Mouse (Mus musculus) spleen, adult 12 weeks (tissue): ENCODE data around the gene Zfp366.

Experiments used
- DNase-seq: peaks from one replicate; pipeline ENCODE4 v3.0.0; 2022; ENCODE audit warnings: low spot score

Gene Zfp366

DNA sequence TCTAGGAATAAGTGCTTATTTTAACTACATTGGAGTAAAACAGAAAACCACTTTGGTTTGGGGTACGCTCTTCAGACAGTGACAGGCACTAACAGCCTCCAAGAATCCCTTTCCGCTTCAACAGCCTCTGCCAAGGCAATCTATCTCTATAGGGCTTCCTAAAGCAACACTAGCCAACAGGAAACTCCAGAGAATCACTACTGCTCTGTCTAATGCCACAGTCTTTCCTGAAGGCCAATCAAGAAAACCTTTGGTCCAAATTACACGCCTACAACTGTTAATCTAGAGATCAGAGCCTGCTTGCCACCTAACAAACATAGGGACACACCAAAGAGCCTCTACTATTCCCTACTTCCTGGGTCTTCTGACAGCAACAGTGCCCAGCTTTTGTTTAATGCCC, 42.2 kb downstream of the Zfp366 start:
- DNase-seq, result no peak

DNA sequence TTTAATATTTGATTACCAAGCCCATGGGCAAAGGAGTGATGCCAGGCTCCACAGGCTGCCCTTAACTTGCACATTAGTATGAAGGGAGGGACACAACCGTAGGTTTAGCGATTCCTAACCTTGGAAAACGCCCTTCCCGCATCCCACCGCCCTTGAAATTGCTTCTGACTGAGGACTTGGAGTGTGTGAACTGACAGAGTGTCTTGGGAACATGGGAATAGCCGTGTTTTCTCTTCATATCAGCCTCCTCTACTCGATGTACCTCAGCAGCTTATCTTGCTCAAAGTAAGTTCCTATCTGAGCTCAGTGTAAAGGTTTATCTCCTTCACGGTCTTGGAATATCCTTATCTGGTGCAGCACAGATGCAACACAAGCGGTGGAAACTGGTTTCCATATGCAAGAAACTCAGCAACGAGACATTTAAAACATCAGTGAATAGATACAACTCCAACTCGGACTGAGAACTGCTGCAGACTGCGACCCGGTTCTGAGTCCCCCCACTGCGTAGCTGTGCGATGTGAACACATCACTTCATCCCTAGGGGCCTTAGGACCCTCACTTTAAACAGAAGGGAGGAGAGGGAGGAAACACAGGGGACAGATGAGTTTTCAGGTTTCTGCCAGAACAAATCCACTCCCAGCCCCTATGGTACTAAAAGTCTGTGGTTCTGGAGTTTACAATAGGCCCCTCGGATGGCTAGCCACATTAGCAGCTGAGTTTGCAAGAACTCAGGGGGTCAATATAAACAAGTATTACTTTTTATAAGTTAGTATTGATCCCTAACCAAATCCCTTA, 43.0 kb downstream of the Zfp366 start:
- no peak for DNase-seq

DNA sequence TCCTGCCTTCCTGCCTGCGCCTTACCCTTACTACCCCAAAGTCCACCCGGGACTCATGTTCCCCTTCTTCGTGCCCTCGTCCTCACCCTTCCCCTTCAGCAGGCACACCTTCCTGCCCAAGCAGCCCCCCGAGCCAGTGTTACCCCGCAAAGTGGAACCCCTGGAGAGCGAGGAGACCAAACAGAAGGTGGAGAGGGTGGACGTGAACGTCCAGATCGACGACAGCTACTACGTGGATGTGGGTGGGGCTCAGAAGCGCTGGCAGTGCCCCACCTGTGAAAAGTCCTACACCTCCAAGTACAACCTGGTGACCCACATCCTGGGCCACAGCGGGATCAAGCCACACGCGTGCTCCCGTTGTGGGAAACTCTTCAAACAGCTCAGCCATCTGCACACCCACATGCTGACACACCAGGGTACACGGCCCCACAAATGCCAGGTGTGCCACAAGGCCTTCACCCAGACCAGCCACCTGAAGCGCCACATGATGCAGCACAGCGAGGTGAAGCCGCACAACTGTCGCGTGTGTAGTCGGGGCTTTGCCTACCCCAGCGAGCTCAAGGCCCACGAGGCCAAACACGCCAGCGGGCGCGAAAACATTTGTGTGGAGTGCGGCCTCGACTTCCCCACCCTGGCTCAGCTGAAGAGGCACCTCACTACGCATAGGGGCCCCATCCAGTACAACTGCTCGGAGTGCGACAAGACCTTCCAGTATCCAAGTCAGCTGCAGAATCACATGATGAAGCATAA, 44.4 kb downstream of the Zfp366 start:
- DNase-seq, result no peak

DNA sequence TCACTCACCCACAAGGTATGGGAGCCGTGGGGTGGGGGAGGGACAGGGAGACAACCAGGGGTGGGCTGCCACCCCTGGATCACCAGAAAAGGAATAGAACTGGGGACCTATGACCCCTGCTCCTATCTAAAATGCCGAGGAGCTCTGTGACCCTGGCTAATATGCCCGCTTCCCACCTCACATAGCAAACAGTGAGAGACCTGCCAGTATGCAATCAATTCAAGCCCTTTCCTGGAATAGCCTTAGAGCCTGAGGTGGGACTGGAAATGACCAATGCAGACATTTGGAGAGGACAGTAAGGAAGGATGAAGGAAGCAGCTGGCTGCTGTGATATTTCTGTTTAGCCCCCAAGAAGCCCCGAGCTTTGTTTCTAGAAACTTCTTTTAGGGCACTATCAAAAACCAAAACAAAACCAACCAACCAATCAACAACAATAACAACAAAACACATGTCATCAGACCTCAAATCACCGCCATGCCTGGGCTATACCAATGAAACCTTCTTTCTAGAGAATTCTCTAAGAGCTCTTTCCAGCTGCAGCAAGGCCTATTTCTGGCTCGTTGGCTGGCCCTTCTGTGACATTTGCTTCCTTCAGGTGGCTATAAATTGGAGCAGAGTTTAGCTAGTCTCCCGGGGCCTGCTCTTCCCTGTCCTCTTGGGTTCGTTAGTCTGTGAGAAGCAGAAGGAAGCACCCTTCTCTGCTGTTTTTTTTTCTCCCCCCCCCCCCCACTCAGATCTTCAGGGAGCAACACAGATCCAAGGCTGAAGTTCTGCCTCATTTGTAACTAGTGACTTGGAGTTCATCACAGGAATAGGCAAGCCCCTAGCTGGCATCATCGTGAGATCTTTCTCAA, 45.2 kb downstream of the Zfp366 start:
- no peak for DNase-seq

DNA sequence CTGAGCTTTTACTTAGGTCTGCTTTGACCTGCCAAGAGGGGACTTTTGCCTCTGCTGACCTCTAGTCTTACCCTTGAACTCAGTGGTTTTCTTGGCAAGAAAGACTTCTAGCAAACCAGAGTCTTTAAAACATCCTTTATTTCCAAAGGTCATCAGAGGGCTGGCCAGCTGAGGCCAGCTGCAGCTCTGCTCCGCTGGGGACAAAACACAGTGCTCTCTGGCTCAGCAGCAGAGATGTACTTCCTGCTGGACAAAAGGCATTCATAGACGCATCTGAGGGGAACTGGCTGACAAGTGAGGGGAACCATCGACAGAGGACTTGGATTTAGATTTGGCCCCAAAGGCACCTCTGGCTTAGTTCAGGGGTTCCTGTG, 45.9 kb downstream of the Zfp366 start:
- DNase-seq, result no peak

DNA sequence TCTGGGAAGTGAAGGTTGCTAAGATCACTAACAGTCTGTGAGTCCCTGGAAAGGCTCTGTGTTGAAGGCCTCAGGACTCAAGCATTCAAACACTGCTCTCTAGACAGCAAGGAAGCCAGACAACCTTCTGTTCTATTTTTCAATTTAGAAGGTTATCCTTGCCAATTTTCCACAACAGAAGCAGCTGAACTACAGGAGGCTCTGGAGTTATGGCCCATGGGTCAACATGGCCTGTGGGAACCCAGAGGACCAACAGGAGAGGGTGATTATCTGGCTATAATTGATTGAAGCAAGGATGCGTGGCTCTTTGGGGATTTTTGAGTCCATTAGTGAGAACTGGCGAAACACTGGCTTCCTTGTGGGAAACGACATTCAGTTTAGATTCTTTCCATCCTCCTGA, 48.7 kb downstream of the Zfp366 start:
- DNase-seq, result no peak

DNA sequence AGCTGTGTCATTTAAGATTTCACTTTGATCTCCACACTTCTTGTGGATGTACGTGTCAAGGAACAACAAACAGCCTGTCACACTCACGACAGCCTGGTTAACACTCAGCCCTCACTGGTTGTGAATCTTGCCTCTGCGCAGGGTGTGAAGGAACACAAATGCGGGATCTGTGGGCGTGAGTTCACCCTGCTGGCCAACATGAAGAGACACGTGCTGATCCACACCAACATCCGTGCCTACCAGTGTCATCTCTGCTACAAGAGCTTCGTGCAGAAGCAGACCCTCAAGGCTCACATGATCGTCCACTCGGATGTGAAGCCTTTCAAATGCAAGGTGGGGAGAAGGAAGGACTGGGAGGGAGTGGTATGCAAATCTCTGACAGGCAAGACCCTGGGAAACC, 49.3 kb downstream of the Zfp366 start:
- no peak for DNase-seq

DNA sequence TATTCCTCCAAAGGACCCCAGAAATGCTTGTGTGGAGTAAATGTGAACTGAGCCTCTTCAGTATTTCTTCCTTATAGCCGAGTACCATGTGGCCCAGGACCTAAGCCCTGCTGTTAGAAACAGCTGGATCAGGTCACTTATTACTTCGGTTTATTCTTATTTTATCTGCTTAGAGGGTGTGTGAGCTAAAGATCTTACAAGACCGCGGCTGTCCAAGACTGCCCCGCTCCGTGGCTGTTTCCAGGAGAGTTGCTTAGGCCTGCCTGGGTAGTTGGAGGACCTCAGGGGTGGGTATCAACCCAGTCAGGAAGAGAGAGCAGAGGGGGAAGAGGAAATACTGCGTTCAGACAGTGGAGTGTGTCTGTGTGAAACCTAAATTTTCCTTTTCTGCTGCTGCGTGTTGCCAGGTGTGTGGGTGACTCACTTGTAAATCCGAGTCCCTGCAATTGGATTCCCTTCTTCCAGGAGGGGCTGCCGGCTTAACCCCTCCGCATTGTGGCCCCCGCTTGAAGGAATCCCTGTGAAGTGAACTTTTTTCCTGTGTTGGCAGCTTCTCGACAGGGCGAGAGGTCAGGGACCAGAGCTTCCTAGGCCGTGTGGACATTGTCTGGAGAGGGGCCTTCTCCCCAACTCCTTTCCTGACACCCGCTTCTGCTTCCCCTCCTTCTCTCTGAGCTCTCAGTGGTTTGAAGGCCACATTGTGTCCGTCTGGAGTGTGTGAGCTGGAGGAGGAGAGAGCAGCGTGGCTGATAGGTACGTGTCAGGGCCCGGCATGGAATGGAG, 51.0 kb downstream of the Zfp366 start:
- no peak for DNase-seq

DNA sequence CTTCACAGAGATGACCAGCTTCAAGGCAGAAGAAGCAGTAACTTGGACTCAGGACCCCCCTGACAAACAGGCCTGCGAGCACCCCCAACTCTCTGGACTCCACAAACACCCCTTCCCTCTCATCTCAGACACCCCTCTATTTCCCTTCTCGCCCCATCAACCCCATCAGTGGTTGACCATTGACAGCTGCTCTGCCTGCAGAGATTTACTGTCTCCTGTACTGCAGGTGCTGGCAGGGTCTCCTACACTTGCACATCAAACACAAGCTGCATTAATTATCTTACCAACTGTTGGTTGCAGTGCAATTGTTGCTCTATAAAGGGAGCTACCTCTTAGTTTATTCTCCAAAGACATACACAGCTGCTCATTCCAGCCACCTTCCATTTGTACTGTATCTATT, 51.6 kb downstream of the Zfp366 start:
- no peak for DNase-seq

DNA sequence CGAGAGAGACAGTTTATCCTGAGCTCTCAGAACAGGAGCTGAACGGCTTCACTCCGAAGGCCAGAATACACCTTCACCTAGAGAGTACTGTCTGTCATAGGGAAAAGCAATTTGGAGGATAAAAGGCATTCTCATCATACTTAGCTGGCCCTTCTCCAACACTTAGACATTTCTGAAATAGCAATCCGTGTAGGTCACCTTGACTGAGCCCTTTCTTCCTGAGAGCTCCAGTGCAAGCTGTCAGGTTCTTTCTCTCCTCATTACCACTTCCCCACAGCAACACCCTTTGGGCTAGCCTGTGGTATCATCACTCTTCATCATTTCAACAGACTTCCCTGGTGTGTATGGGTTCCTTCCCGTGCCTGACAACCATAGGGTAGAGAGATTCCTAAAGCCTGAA, 52.5 kb downstream of the Zfp366 start:
- DNase-seq, result no peak

DNA sequence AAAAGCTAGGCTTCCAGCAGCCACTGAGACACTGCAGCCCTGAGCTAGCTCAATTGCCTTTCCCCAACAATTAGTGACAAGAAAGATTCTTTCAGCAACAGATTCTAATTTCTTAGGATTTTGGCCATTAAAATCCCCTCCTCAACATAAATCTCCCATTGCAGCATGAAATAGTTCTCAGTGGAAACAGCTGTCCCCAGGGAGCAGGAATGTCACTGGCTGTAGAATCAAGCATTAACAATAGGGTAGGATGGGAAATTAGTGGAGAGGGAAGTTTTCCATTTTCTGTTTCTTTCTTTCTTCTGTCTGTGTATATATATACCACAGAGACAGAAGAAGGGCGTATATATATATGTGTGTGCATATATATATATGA, 53.2 kb downstream of the Zfp366 start:
- DNase-seq, result no peak

DNA sequence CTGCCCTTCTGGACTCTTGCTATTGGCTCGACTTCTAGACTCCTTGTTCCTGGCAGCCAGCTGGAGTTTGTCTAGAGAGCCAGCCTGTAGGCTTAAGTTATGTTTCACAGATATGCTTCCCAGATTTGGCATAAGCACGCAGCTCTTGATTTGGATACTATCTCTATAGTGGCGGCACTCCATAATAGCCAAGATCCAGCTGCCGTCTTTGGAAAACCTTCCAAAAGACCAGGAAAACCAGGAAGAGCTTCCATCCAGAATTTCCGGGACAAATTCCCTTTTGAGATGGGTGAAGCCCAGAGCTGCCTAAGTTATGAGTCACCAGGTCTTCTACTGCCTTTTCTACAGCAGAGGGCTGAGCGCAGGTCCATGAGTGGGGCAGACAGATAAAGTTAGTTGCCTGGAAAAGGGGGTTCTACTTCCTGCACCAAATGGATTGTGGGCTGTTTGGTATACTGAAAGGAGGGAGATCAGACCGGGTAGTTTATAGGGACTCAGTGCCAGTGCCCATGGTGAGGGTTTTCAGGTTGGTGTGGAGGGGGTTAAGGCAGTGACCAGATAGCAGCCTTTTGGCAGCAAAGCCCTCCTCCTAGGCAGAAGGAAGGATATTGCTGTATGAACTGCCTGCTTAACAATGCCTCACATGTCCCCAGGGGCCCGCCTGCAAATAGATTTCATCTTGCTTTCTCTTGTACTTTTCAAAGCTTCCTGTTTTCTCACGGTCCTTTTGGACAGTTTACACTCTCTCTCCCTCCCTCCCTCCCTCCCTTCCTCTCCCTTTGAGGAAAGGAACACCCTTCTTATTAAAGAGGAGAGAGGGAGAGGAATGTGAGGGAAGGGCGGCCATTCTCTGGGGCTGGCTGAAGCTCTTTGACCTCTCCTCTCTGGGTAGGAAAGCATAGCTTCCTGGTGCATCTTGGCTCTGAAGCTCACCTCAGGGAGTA, 53.9 kb downstream of the Zfp366 start:
- DNase-seq, result no peak

DNA sequence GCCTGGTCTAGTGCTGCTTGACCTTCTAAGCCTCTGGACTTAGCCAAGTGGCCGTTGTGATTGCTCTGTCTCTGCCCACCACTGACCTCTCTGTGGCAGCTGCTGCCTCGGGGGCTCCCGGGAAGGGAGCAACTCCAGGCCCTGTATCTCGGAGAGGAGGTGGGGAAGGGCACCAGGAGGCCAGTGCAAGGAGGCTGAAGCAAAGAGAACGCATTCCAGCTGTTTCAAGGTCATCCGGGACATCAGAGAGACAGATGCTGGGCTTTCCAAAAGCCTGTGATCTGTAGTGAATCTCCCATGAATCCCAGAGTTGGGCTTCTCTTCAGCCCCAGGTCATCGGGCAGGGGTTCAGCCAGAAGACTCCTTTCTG, 54.5 kb downstream of the Zfp366 start:
- DNase-seq, result no peak

DNA sequence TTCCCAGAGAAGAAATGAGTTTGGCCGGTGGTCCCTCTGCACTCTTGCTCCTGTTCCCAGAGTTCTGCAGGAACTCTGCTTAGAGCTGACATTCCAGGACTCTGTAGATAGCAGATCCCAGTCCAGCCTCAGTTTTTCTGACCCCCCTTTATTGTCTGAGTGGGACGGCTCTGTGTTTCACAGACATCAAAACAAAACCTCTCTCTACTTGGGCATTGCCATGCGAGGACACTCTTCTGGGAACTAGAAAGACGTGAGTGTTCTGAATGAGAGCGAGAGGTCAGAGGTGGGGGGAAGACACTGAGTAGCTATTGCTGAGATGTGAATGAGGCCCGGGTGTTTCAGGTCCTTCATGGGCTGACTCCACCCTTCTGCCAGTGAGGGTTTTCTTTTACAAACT, 55.1 kb downstream of the Zfp366 start:
- DNase-seq, result no peak

DNA sequence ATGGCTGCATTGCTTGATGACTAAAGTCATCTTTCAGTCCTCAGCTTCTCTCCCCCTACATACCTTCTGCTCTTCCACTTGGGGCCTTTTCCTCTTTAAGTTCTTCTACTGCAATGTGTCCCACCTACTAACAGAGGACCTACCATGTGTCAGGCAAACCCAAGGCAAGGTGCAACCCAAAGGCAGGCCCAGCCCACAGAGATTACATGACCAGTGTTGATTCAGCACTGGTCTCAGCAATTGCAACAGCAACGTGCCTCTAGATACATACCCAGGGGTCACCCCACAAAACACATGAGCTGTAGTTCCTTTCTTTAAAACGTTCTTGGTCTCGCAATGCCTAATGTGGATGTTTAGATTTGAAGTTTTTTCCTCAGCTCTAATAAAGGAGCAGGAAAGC, 57.4 kb downstream of the Zfp366 start:
- DNase-seq, result no peak

DNA sequence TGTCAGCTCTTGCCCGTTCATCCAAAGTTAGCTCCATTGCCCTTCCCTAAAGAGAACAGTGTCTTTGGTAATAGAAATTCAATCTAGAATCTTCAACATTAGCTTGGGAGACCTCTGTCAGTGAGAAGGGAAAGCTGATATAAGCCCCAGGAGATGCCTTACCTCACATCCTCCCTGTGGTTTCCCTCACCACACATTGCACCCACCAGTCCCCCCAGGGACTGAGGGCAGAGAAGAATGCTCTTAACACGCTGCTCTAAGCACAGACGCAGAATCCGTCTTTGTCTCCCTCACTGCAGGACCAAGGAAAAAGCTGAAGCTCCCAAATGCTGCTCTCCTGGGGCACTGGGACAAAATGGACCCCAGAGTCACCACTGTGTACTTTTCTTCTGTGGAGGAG, 58.3 kb downstream of the Zfp366 start:
- no peak for DNase-seq

DNA sequence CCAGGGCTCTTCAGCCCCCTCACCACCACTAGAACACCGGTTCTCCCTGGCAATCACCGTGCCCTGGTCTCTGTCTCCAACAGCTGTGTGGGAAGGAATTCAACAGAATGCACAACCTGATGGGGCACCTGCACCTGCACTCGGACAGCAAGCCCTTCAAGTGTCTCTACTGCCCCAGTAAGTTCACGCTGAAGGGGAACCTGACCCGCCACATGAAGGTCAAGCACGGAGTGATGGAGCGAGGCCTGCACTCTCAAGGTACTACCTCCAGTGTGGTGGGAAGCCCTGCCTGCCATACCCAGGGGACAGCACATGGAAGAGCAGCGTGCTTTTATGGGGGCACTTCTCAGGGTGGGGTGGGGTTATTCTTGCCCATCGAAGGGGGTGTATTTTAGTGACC, 59.2 kb downstream of the Zfp366 start:
- no peak for DNase-seq

DNA sequence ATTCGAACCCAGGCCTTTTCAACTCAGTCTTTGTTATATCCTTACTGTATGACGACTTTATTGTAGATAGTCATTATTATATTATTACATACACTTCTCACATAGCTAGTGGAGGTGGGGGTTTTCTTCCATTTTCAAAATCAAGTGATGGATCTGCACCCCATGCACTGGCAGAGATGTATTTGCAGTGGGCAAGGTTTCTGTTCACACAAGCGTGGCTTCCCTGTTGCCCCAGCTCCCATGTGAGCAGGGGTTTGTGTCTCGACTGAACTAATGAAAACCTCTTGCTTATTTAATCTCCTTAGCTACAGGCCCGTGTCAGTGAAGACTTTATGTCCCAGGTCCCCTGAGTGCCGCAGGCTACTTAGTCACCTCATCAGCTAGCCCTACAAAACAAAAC, 59.8 kb downstream of the Zfp366 start:
- no peak for DNase-seq

DNA sequence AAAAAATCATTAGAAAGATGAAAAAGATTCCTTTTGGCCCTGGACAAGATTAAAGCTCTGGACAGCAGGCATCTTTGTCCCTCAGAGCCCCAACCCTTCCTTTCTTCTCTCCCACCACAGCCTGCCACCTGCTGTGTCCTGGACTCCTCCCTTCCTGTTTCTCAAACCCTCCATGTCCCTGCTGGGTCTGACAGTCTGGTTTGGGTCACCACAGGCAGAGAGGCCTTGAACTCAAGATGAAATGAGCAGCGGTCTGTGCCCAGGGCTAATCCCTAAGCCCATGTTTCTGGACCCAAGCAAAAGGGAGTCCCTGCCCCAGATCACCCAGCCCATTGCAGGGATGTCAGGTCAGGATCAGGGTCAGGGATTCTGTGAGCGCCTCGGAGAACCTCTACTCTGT, 60.3 kb downstream of the Zfp366 start:
- DNase-seq, result no peak

DNA sequence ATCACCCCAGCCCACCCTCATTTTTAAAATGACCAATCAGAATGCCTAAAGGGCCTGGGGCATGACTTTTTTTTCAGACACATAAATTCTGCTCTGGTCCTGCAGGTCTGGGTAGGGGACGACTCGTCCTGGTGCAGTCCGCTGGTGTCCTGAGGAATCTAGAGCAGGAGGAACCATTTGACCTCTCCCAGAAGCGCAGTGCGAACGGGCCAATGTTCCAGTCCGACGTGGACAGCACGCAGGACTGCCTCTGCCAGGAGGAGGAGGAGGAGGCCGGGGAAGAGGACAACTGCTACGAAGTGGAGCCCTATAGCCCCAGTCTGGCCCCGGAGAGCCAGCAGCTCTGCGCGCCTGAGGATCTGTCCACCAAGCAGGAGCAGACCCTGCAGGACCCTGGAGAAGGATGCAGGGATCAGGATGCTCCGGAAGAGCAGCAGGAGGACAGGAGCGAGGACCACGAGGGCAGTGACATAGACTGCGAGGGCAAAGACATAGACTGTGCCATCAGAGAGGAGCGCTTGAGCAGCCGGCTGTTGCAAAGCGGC, 61.4 kb downstream of the Zfp366 start:
- no peak for DNase-seq

DNA sequence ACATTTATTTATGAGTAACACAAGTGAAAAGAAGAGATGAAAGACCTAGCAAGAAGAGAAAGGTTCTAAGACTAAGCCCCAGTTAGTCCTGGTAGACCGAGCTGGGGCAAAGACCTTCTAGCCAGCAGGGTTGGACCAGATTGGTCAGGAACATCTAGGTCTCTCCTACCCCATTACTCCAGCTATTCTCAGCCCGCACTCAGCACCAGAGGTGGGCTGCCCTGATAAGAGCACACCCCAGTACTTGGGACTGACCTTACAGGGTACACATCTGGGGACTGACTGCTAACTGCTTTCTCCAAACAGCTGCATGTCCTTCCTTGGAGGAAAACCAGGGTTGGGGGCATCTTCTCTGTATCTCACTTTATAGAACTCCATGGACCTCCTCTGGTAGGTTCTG, 66.2 kb downstream of the Zfp366 start:
- no peak for DNase-seq
